Mouse (Mus musculus): ENCODE data around the gene Defb6.

The Defb6 gene

GRCm38 (mm10) chr8:19225161-19225560, at the start of gene Defb6:
Defb6 (plus strand) TSS chr8:19225478.
- no peak for ATAC-seq (ENCODE audit: insufficient number of reproducible peaks, low FRiP score, low TSS enrichment)

DNA sequence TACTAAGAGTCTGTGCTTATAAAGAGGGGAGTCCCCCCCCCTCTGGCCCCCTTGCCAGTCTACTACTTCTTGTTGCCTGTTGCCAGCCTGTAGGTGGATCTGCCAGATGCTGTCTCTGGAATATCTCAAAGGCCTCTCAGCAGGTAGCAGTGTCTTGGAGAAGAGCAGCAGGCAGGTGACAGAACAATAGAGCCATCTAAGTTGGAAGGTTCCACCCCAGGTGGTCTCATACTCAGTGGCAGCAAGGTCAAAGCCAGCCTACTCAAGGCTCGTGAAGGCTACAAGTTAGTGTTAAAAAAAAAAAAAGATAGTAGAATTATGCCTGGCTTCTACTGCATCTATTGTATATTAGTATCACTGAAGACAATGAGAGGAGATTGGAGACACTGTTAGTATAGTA, 12.8 kb downstream of the Defb6 start:
- ATAC-seq (ENCODE audit: insufficient number of reproducible peaks, low FRiP score, low TSS enrichment): no peak

DNA sequence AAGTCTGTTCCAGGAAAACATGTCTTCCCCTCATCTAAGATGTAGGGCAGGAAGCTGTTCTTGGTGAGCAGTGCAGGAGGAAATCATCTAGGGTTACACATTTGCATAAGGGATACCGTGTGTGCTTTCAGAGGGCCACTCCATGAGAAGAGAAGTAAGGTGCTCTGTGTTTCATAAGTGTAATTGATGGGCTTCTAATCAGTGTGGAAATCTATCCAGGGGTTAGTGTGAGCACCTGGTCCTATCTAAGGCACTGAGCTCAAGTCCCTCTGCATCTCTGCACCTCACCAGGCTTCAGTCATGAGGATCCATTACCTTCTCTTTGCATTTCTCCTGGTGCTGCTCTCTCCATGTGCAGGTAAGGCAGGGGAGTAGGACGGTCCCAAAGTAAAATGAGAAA, 14.3 kb downstream of the Defb6 start, which contains the start of gene Defb46:
Defb46 (plus strand) TSS at position 301 of the 400 bp plus-strand sequence.
- no peak for ATAC-seq (ENCODE audit: insufficient number of reproducible peaks, low FRiP score, low TSS enrichment)

DNA sequence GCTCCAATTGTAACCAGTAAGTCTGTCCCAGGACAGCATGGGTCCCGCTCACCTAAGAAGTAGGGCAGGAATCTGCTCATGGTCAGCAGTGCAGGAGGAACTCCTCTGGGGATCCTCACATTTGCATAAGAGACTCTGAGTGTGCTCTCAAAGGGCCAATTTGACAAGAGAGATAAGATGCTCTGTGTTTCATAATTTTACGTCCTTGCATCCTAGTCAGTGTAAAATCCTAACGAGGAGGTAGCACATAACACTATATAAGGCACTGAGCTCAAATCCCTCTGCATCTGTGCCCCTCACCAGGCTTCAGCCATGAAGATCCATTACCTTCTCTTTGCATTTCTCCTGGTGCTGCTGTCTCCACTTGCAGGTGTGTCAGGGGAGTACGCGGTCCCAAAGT, 22.0 kb downstream of the Defb6 start, which contains the start of gene Defb5:
Defb5 (plus strand) TSS at position 301 of the 400 bp plus-strand sequence.
- ATAC-seq (ENCODE audit: insufficient number of reproducible peaks, low FRiP score, low TSS enrichment): no peak

GRCm38 (mm10) chr8:19258136-19258535, 32.9 kb downstream of the Defb6 start:
- ATAC-seq (ENCODE audit: insufficient number of reproducible peaks, low FRiP score, low TSS enrichment): no peak

- ATAC-seq (ENCODE audit: insufficient number of reproducible peaks, low FRiP score, low TSS enrichment): no peak
Observed at GRCm38 (mm10) chr8:19259667-19260066, 34.4 kb downstream of the Defb6 start.

Data from cerebellum, adult (tissue).